Mouse (Mus musculus): ENCODE results near the gene Gnb3.
"Not testable (repeated sequence)": the region's sequence is repeated elsewhere in the genome, so short reads cannot be mapped to it uniquely, and the experiment has no call there.

The Gnb3 gene

GRCm38 (mm10) chr6:124816611-124817010 is 23.5 kb downstream of the Gnb3 start:
- DNase-seq (ENCODE audit: low spot score in 2 of 2), result no peak

GRCm38 (mm10) chr6:124814858-124815774 is 25.0 kb downstream of the Gnb3 start:
- no peak for DNase-seq (ENCODE audit: low spot score in 2 of 2)

GRCm38 (mm10) chr6:124814448-124814847 is 25.6 kb downstream of the Gnb3 start:
- no peak for DNase-seq (ENCODE audit: low spot score in 2 of 2)

- peak; percentile 78 to 81 for DNase-seq (ENCODE audit: low spot score in 2 of 2)
Observed at GRCm38 (mm10) chr6:124813933-124814332, 26.1 kb downstream of the Gnb3 start, which contains the start of gene Tpi1. Gene Tpi1, minus strand, starts transcription at chr6:124814296.

GRCm38 (mm10) chr6:124813496-124813895 is 26.6 kb downstream of the Gnb3 start:
- peak in 1 of 2 experiments; percentile 51 for DNase-seq (ENCODE audit: low spot score in 2 of 2)

DNA sequence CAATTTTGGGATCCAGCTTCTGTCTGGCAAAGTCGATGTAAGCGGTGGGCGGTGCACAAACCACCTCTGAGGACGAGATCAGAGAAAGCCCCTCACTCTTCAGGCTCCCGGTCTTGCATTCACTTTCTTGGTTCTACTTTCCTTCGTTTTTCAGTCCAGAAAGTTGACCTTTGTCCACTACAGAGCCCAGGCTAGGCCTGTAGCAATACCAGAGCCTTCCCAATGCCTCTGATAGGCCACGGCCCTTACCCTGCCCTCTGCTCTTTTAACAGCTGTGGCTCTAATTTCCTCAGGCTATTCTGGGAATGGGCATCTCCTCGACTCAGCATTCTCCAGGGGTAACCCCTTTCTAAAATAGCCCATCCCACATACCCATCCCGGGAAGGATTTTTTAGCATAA is 27.2 kb downstream of the Gnb3 start:
- DNase-seq (ENCODE audit: low spot score in 2 of 2), result no peak

- DNase-seq (ENCODE audit: low spot score in 2 of 2), result no peak
Observed at GRCm38 (mm10) chr6:124811701-124812560, 28.1 kb downstream of the Gnb3 start.

DNA sequence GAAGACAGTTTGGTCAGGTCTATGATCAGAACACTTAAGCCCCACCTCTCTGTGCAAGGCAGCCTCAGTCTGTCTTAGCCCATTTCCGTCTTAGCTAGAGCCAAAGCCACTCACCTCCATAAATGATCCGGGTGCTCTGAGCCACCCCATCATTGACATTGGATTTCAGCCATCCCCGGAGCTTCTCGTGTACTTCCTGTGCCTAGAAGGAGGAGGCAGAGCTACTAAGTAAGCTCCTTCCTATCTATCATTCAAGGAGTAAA is 28.7 kb downstream of the Gnb3 start:
- no peak for DNase-seq (ENCODE audit: low spot score in 2 of 2)

GRCm38 (mm10) chr6:124810566-124811402 is 29.3 kb downstream of the Gnb3 start:
- DNase-seq (ENCODE audit: low spot score in 2 of 2), result not testable (repeated sequence)

GRCm38 (mm10) chr6:124809775-124810538 is 30.1 kb downstream of the Gnb3 start:
- DNase-seq (ENCODE audit: low spot score in 2 of 2), result no peak

- DNase-seq (ENCODE audit: low spot score in 2 of 2), result peak in 1 of 2 experiments; percentile 45
Observed at GRCm38 (mm10) chr6:124809052-124809774, 30.9 kb downstream of the Gnb3 start.

- DNase-seq (ENCODE audit: low spot score in 2 of 2), result no peak
Observed at GRCm38 (mm10) chr6:124808358-124809012, 31.6 kb downstream of the Gnb3 start, which contains the start of gene Spsb2. Gene Spsb2, plus strand, starts transcription at chr6:124808661.

- DNase-seq (ENCODE audit: low spot score in 2 of 2), result no peak
Observed at GRCm38 (mm10) chr6:124807986-124808357, 32.1 kb downstream of the Gnb3 start.

DNA sequence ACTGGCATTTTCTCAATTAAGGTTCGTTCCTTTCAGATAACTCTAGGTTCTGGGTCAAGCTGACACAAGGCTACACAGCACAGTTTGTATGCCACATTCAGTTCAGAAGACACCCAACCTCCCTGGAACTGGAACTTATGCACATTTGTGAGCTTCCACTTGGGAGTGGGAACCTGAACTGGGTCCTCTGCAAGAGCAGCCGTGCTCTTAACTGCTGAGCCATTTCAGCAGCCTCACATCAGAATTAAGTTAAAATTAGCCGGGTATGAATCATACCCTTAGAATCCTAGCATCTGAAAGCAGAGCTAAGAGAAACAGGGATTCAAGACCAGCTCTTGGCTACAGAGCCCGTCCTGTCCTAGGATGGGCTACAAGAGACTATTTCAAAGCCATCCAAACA is 32.7 kb downstream of the Gnb3 start:
- DNase-seq (ENCODE audit: low spot score in 2 of 2), result no peak

DNA sequence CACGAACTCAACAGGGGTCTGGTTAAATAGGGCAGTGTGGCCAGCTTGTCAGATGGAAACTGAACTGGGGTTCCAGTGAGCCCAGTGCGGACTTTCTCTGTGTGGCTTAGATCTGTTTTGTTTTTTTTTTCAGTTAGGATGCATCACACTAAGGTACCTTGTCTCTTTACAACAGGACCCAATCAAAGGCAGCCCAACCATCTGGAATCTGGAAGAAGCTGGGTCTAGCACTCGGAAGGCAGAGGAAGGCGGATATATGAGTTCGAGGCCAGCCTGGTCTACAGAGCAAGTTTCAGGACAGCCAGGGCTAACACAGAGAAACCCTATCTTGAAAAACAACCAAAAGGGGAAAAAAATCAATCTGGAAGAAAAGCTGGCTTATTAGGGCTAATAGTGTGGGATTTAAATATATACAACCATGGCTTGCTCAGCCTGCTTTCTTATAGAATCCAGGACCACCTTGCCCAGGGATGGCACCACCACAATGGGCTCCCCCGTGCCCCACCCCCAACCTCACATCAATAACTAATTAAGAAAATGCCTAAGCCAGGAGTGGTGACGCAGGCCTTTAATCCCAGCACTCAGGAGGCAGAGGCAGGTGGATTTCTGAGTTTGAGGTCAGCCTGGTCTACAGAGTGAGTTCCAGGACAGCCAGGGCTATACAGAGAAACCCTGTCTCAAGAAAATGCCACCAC is 33.5 kb downstream of the Gnb3 start:
- DNase-seq (ENCODE audit: low spot score in 2 of 2), result no peak

DNA sequence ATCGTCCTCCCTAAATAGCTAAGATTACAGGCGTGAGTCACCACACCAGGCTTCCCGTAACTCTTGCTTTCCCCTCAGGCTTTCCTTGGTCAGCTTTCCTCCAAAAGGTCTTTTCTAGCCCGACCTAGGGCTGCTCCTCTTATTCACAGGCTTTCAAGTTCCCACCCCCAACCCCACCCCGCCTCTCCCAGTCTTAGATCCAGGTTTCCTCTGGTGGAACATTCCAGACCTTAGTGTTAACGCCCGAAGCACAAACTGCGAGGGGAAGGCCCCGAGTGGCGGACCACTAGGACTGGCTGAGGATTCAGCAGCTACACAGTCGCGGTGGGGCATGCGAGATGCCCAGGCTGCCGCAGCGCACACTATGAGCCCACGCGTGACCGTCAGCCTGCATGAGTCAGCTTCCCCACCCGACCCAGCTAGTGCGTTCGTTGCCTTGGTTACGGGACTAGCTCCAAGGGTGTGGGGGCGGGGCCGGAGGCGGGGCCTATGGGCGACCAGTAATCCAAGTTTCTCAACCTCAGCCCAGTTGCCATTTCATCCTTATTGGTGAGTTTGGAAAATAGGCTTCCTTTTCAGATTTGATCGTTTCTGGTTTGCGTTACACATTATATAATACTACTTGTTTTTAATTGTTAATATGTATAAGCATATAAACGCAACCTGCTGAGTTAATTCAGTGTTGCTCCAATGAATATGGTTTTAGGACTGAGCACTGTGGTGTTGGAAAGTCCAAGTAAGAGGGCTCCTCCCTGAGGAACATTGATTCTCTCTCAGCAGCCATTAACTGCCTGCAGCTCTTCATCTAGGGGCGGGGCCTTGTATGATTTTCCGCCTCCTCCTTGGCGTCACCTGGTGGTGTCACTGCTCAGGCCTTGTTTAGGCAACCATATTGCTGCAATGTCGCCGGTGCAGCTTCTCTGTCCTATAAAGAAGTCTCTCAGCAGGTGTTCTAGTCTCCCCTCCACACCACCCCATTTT is 34.4 kb downstream of the Gnb3 start:
- peak; percentile 89 to 97 for DNase-seq (ENCODE audit: low spot score in 2 of 2)

DNA sequence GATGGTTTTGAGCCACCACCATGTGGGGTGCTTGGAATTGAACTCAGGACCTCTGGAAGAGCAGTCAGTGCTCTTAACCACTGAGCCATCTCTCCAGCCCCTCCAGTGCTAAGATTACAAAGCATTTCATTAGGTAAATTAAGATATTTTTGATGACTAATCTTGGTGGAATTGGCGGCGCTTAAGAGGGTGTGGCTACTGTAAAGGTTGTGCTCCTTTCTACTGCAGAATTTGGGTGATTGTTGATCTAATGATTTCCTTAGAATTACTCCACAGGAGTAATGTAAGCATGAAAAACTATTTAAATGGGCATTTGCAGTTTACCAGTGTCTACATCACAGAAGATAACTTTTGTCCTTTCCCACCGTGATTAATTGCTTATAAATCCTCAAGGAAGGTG is 35.7 kb downstream of the Gnb3 start:
- DNase-seq (ENCODE audit: low spot score in 2 of 2), result no peak

- DNase-seq (ENCODE audit: low spot score in 2 of 2), result not testable (repeated sequence)
Observed at GRCm38 (mm10) chr6:124803691-124804090, 36.4 kb downstream of the Gnb3 start.

All from frontal cortex, postnatal 25 days (tissue).